Mouse (Mus musculus): ENCODE results near the gene Gpr155.

DNA sequence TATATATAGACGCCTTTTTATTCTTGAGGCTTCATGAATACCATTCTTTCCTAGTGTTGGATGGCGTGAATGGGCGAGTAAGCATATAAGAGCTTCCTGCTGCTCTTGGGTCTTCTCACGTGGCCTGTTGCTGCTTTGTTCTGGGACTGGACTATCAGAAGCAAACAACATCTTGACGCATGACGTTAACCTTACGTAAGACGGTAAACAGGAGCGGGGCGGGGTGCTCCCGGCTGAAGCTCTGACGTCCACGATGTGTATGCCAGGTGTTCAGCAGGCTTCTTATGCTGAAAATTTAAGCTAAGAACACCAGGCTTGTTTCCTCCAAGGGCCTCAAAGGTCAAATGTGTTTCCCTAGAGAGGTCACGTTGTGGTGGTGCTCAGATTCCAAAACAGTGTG, 39.5 kb upstream of the Gpr155 start:
- no peak for TF ChIP-seq POLR2A (IDR thresholded peaks at IDR 0.05; ENCODE audit: extremely low read depth, insufficient read depth, low read length)
- no peak for TF ChIP-seq CTCF (IDR thresholded peaks at IDR 0.05; ENCODE audit: low read depth, low read length)
